Mouse (Mus musculus): ENCODE results near the gene Zfp652. TPM values are rescaled to one million over a fixed set of nuclear protein-coding genes. Genes with fewer than 3 reads are reported as not detected.
"Not testable (repeated sequence)": the region's sequence is repeated elsewhere in the genome, so short reads cannot be mapped to it uniquely, and the experiment has no call there.

Zfp652 gene
- polyA plus RNA-seq, 1 experiment from 2014 or later: 24.1 TPM

DNA sequence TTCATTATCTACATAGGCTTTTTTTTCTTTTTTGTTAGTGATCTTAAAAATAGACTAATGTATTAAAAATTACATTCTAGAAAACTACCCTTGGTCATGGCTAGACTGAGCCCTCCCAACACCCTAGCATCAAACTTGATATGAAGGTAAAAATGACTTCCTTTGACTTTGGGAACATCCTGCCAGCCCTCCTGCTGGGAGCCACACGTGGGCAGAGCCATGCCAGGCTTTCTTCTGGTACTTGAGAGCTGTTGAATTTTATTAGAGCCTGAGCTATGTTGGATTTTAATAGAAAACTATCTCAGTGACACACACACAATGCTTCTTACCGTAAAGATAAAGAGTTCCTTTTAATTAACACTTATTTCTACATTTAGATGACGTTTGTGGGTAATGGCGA lies 34.3 kb downstream of the Zfp652 start:
- Histone ChIP-seq H3K9ac (no peak overlapping the region), H3K4me1 (peaks cover 4% of the 10 kb centered on the region), H3K4me3 (no peak overlapping the region), H3K36me3 (peaks cover 13% of the 10 kb centered on the region; the same call in 1 of the 2 replicates), H3K4me2 (no peak overlapping the region), H3K9me3 (no peaks in the 10 kb centered on the region), H3K27me3 (no peaks in the 10 kb centered on the region), H3K27ac (no peak overlapping the region)
- WGBS: 81% methylated on average over 4 of the region's 4 CpGs
- no peak for ATAC-seq (ENCODE audit: borderline replicate concordance, extremely low read depth, low FRiP score, low TSS enrichment)

GRCm38 (mm10) chr11:95748331-95748730 lies 35.9 kb downstream of the Zfp652 start:
- ATAC-seq (ENCODE audit: borderline replicate concordance, extremely low read depth, low FRiP score, low TSS enrichment): no peak
- Histone ChIP-seq H3K4me3 (no peak overlapping the region), H3K9ac (no peak overlapping the region), H3K4me2 (no peak overlapping the region), H3K9me3 (no peaks in the 10 kb centered on the region), H3K27ac (no peak overlapping the region), H3K36me3 (peaks cover 20% of the 10 kb centered on the region), H3K27me3 (no peaks in the 10 kb centered on the region), H3K4me1 (peaks cover 4% of the 10 kb centered on the region)
- 88% methylated on average over 5 of the region's 5 CpGs for WGBS

DNA sequence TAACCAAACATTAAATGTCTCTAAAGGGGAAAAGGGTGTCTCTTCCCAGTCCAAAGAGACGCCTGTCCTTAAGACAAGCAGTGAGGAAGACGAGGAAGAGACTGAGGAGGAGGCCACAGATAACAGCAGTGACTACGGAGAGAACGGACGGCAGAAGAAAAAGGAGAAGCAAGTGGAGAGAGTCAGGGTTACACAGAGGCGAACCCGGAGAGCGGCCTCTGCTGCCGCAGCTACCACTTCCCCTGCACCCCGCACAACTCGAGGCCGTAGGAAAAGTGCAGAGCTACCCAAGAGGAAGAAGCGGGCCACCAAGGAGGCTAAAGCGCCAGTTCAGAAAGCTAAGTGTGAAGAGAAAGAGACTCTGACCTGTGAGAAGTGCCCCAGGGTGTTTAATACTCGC lies 37.1 kb downstream of the Zfp652 start:
- peaks cover 4% of the 10 kb centered on the region for H3K4me1 ChIP-seq
- H3K4me3 ChIP-seq: no peak overlapping the region
- WGBS: 85% methylated on average over 15 of the region's 15 CpGs
- no peak overlapping the region for H3K27ac ChIP-seq
- ATAC-seq (ENCODE audit: borderline replicate concordance, extremely low read depth, low FRiP score, low TSS enrichment): no peak
- H3K9ac ChIP-seq: no peak overlapping the region
- H3K4me2 ChIP-seq: no peak overlapping the region
- no peaks in the 10 kb centered on the region for H3K9me3 ChIP-seq
- peaks cover 31% of the 10 kb centered on the region for H3K36me3 ChIP-seq
- H3K27me3 ChIP-seq: no peaks in the 10 kb centered on the region

DNA sequence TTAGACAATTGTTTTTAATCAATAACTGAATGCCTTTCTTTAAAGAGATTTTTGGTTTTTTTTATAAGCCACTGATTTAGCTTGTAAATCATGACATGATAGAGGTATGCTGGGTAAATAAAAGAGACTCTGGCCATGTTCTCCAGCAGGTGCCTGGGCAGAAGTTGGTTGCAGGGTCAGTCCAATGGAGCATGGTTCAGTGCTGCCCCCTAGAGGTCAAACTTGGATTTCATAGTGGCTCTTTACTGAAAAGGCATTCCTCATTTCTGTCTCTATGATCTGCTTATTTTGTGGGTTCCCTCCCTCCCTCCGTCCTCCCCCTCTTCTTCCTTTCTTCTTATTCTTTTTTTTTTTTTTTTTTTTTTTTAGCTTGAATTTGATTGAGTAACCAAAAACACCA lies 38.5 kb downstream of the Zfp652 start:
- no peak for ATAC-seq (ENCODE audit: borderline replicate concordance, extremely low read depth, low FRiP score, low TSS enrichment)
- Histone ChIP-seq H3K36me3 (peaks cover 45% of the 10 kb centered on the region), H3K9me3 (no peaks in the 10 kb centered on the region), H3K27me3 (no peaks in the 10 kb centered on the region), H3K4me3 (no peak overlapping the region), H3K27ac (no peak overlapping the region), H3K4me2 (no peak overlapping the region), H3K9ac (no peak overlapping the region), H3K4me1 (no peaks in the 10 kb centered on the region; the same call in 1 of the 2 replicates)
- WGBS: 15% methylated on average over 1 of the region's 1 CpGs

- not testable (repeated sequence) for ATAC-seq (ENCODE audit: borderline replicate concordance, extremely low read depth, low FRiP score, low TSS enrichment); H3K4me3 ChIP-seq; H3K27ac ChIP-seq; H3K27me3 ChIP-seq; H3K4me1 ChIP-seq; H3K4me2 ChIP-seq; H3K9ac ChIP-seq; H3K9me3 ChIP-seq
- peaks cover 57% of the 10 kb centered on the region for H3K36me3 ChIP-seq
- WGBS: 96% methylated on average over 4 of the region's 4 CpGs
Measured at GRCm38 (mm10) chr11:95755137-95755536, 42.7 kb downstream of the Zfp652 start.

DNA sequence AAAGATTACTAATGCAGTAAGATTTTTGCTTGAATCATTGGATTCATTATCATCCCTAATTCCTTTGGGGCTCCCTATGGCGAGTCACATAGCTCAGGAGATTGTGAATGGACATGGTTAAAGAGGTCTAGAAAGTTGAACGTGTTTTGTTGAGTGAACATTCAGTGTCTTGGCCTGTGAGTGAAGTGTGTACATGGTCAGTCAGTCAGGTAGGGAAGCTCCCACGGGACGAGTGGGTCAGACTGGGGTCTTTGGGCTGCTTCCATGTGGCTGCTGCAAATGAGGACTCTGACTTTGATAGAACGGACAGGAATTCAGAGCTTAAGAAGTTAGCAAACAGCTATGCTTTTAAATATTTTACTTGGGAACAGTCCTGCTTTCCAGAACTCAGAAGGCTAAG lies 48.0 kb downstream of the Zfp652 start:
- no peak overlapping the region for H3K27ac ChIP-seq
- H3K27me3 ChIP-seq: no peaks in the 10 kb centered on the region
- WGBS: 79% methylated on average over 5 of the region's 5 CpGs
- no peaks in the 10 kb centered on the region for H3K9me3 ChIP-seq
- H3K4me2 ChIP-seq: no peak overlapping the region
- ATAC-seq (ENCODE audit: borderline replicate concordance, extremely low read depth, low FRiP score, low TSS enrichment): no peak
- no peak overlapping the region for H3K9ac ChIP-seq
- H3K4me3 ChIP-seq: no peak overlapping the region
- 0 out of 2 replicates have a peak, but pooled peaks cover 8% of the 10 kb centered on the region for H3K4me1 ChIP-seq
- peaks cover 41% of the 10 kb centered on the region for H3K36me3 ChIP-seq

- no peak for ATAC-seq (ENCODE audit: borderline replicate concordance, extremely low read depth, low FRiP score, low TSS enrichment)
Measured at GRCm38 (mm10) chr11:95762996-95763395, 50.5 kb downstream of the Zfp652 start.

DNA sequence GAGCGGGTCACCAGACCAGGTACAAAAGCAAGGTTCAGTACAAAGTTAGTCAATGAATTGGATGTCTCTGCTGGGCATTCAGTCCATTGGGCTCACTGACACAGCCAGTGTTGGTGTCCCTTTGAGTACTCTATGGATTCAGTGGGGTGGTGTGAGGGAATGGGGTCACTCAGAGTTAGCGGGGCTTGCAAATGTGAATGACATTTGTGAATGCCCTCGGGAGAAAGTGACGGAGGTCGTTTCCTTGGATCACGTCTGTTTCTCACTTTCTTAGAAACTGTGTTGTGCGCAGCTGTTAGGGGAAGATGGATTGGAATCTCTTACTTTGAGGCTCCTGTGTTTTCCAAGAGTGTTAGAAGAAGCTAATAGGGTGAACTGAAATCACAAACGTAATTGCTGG lies 52.3 kb downstream of the Zfp652 start:
- Histone ChIP-seq H3K27ac (no peak overlapping the region), H3K9ac (no peak overlapping the region), H3K9me3 (no peaks in the 10 kb centered on the region), H3K27me3 (no peaks in the 10 kb centered on the region), H3K4me1 (0 out of 2 replicates have a peak, but pooled peaks cover 8% of the 10 kb centered on the region), H3K4me3 (no peak overlapping the region), H3K36me3 (peaks cover 24% of the 10 kb centered on the region), H3K4me2 (no peak overlapping the region)
- ATAC-seq (ENCODE audit: borderline replicate concordance, extremely low read depth, low FRiP score, low TSS enrichment): no peak
- WGBS: 79% methylated on average over 8 of the region's 8 CpGs

More at GRCm38 (mm10) chr11:95762996-95763395, 50.5 kb downstream of the Zfp652 start:
- Histone ChIP-seq H3K9me3 (no peaks in the 10 kb centered on the region), H3K27me3 (no peaks in the 10 kb centered on the region), H3K4me1 (0 out of 2 replicates have a peak, but pooled peaks cover 8% of the 10 kb centered on the region), H3K36me3 (peaks cover 24% of the 10 kb centered on the region), H3K4me3 (no peak overlapping the region), H3K9ac (no peak overlapping the region), H3K4me2 (no peak overlapping the region), H3K27ac (no peak overlapping the region)
- WGBS: 72% methylated on average over 4 of the region's 4 CpGs

DNA sequence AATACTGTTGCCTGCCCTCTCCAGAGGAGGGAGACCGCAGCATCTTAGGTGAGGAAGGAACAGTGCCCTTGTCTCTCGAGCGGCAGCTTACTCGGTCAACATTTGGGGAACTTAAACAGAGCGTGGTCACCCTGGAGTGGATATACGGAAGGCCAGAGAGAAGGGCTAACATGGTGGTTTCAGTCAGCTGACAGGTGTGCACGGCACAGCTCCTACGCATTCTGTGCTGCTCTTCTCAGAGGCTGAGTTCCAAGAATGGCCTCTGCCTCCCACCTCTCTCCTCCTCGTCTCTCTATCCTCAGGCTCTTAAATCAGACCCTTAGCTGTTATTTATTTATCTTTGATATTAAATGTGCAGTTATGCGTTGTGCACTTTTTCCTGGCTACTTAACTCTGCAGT lies 52.9 kb downstream of the Zfp652 start:
- Histone ChIP-seq H3K4me3 (no peak overlapping the region), H3K36me3 (peaks cover 29% of the 10 kb centered on the region), H3K4me1 (0 out of 2 replicates have a peak, but pooled peaks cover 8% of the 10 kb centered on the region), H3K27ac (no peak overlapping the region), H3K4me2 (no peak overlapping the region), H3K9me3 (no peaks in the 10 kb centered on the region), H3K9ac (no peak overlapping the region), H3K27me3 (no peaks in the 10 kb centered on the region)
- 68% methylated on average over 10 of the region's 10 CpGs for WGBS
- no peak for ATAC-seq (ENCODE audit: borderline replicate concordance, extremely low read depth, low FRiP score, low TSS enrichment)

DNA sequence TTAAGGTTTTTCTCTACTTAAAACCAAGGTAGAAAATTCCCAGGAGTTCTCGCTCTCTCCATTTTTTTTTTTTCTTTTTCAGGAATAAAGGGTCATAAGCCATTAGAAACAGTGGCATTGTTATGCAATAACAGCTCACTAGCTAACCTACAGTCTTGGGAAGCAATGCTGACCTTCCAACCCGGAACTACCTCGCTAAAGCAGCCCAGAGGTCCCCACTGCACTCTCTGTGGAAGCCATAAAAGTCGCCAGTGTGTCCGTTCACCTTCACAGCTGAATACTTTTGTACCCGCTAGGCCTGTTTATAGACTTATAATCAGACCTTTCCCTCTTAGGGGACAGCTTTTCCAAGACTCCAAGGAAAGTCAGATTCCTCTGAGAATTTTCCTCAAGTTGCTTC lies 55.8 kb downstream of the Zfp652 start:
- peaks cover 23% of the 10 kb centered on the region for H3K36me3 ChIP-seq
- no peaks in the 10 kb centered on the region for H3K27me3 ChIP-seq
- H3K4me1 ChIP-seq: 0 out of 2 replicates have a peak, but pooled peaks cover 2% of the 10 kb centered on the region
- no peak overlapping the region for H3K4me2 ChIP-seq
- H3K9ac ChIP-seq: no peak overlapping the region
- H3K9me3 ChIP-seq: no peaks in the 10 kb centered on the region
- H3K27ac ChIP-seq: no peak overlapping the region
- no peak for ATAC-seq (ENCODE audit: borderline replicate concordance, extremely low read depth, low FRiP score, low TSS enrichment)
- 83% methylated on average over 6 of the region's 6 CpGs for WGBS
- H3K4me3 ChIP-seq: no peak overlapping the region

DNA sequence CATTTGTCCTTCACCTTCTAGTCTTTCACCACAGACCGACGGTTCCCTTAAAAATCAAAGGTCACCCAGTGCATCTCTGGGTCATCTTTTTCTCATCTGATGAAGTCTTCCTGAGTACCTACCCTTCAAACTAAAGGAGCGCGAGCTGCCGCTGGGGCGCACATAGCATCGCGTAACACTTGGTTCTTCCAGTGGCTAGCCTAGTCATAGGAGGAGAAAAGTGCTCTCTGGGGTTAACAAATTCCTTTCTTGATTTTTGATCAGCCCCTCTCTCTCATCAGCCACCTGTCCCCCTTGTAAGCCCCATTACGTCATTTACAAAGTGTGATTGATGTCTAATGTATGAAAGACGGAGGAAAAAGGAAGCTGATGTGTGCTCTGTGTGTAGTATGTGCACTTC lies 56.7 kb downstream of the Zfp652 start:
- H3K4me1 ChIP-seq: no peaks in the 10 kb centered on the region
- no peaks in the 10 kb centered on the region for H3K9me3 ChIP-seq
- ATAC-seq (ENCODE audit: borderline replicate concordance, extremely low read depth, low FRiP score, low TSS enrichment): no peak
- peaks cover 16% of the 10 kb centered on the region for H3K36me3 ChIP-seq
- no peak overlapping the region for H3K4me3 ChIP-seq
- H3K27me3 ChIP-seq: no peaks in the 10 kb centered on the region
- WGBS: 83% methylated on average over 10 of the region's 10 CpGs
- H3K27ac ChIP-seq: no peak overlapping the region
- no peak overlapping the region for H3K4me2 ChIP-seq
- H3K9ac ChIP-seq: no peak overlapping the region

DNA sequence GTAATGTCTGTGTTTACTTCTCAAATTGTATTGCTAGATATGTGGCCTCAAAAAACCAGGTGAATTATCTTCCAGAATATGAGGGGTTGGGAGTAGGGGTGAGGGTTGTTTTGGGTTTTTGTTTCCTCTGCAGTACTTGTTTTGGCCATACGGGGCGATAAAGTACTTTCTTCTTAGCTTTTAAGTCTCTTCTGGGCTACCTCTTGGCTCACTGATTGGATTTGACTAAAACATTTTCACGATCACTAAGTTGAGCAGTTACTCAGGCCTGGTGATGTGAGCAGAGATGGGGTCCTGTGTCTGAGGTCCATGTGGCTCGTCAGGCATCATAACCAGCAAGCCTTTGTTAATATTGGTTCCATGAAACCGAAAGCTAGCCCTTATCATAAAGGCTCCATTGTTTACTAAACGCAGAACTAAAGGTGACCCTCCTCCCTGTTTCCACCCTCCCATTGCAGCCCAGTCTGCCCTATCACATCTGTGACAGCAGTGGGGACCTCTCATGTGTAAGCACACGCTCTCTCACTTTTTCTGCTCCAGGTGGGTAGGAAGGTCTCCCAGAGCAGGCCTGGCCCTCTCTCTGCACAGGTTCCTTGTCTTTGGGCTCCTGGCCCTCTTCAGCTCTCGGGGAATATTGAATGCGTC lies 58.4 kb downstream of the Zfp652 start:
- H3K36me3 ChIP-seq: peaks cover 12% of the 10 kb centered on the region; the same call in 1 of the 2 replicates
- no peaks in the 10 kb centered on the region for H3K27me3 ChIP-seq
- no peak for ATAC-seq (ENCODE audit: borderline replicate concordance, extremely low read depth, low FRiP score, low TSS enrichment)
- no peak overlapping the region for H3K27ac ChIP-seq
- H3K4me1 ChIP-seq: no peaks in the 10 kb centered on the region
- H3K4me3 ChIP-seq: no peak overlapping the region
- no peaks in the 10 kb centered on the region for H3K9me3 ChIP-seq
- 59% methylated on average over 9 of the region's 9 CpGs for WGBS
- H3K4me2 ChIP-seq: no peak overlapping the region
- no peak overlapping the region for H3K9ac ChIP-seq

Measured in lung, embryonic 15.5 days (tissue).